Mouse (Mus musculus) C2C12 (cell line): ENCODE measurements around the gene P3h2.

Experiments used
- CEBPB ChIP-seq: IDR thresholded peaks from one replicate; pipeline ENCODE4 v1.6.1; 2011; ENCODE audit warnings: low read depth, mild to moderate bottlenecking, control low read depth, moderate library complexity
- CTCF ChIP-seq: IDR thresholded peaks from one replicate; pipeline ENCODE4 v1.5.1; 2011; ENCODE audit not compliant: control insufficient read depth, insufficient read depth, insufficient read length
- USF1 ChIP-seq: IDR thresholded peaks from one replicate; pipeline ENCODE4 v1.6.1; 2011; ENCODE audit warnings: low read depth, mild to moderate bottlenecking, control low read depth, moderate library complexity

- no peak for TF ChIP-seq CEBPB
- no peak for TF ChIP-seq CTCF
- TF ChIP-seq USF1, result no peak
These were observed 118.4 kb downstream of the P3h2 start for GRCm38 (mm10) chr16:25987221-25987620.
